Mouse (Mus musculus) embryonic fibroblast, embryonic 13.5 days (primary cell): ENCODE measurements around the gene Ppfia1.

Source experiments
- CTCF ChIP-seq: IDR thresholded peaks from 2 replicates; pipeline ENCODE4 v1.5.1; 2011; ENCODE audit warnings: mild to moderate bottlenecking, control low read depth, low read length, moderate library complexity, borderline replicate concordance; ENCODE audit not compliant: insufficient read depth
- POLR2A ChIP-seq: IDR thresholded peaks from 2 replicates; pipeline ENCODE4 v1.6.1; 2011; ENCODE audit warnings: low read depth, mild to moderate bottlenecking, control low read depth, low read length, moderate library complexity

GRCm38 (mm10) chr7:144572234-144572633 is 18.7 kb upstream of the Ppfia1 start:
- TF ChIP-seq POLR2A (no peak), CTCF (no peak)
